Mouse (Mus musculus): ENCODE results near the gene Morn3.
A peak's percentile ranks its signal among the peaks of the same experiment; 100 is the strongest.

- TF ChIP-seq CTCF (conservative IDR thresholded peaks at IDR 0.05 in 1 of 2, IDR thresholded peaks at IDR 0.05 in 1 of 2; ENCODE audit: low read depth in 2 of 2, low read length in 2 of 2) (no peak), MAZ (IDR thresholded peaks at IDR 0.05; ENCODE audit: low read depth, low read length) (no peak), POLR2A (IDR thresholded peaks at IDR 0.05; ENCODE audit: low read depth, low read length) (no peak), SIN3A (IDR thresholded peaks at IDR 0.05; ENCODE audit: low read length) (no peak), MAFK (IDR thresholded peaks at IDR 0.05; ENCODE audit: insufficient replicate concordance, low read length) (peak; percentile 91), ZNF384 (IDR thresholded peaks at IDR 0.05; ENCODE audit: low read depth, low read length) (no peak), USF1 (IDR thresholded peaks at IDR 0.05; ENCODE audit: low read depth, low read length) (no peak)
Observed at GRCm38 (mm10) chr5:123027436-123027835, 19.4 kb downstream of the Morn3 start.
